Mouse (Mus musculus) liver, postnatal 0 days (tissue): ENCODE results near the gene Rab35.

ENCODE experiments used
- CTCF ChIP-seq: sonication (generic); IDR thresholded peaks from 2 replicates; pipeline ENCODE4 v1.5.1; 2016; ENCODE audit warnings: antibody characterized with exemption, low read depth
- EP300 ChIP-seq: IDR thresholded peaks from 2 replicates; pipeline ENCODE4 v1.6.1; 2016; ENCODE audit warnings: antibody characterized with exemption, low read depth, mild to moderate bottlenecking

DNA sequence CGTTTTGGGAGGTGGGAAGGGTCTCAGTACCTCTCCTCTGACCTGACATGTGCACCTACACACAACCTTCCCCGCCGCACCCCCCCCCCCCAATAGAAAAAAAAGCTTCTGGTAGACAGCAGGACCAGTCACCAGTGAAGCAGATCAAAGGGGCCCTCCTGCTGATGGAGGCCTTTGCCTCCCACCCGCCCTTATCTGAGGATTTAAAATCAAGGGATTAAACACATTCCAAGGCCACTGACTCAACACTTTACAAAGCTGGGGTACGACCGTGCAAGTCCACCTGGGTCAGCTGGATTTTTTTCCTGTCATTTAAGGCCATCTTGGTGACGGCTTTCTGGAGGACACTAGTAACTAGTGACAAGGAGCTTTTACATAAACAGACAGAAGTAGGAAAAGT, 36.2 kb downstream of the Rab35 start:
- TF ChIP-seq CTCF (no peak), EP300 (no peak)
